Comparison of ENCODE assay signal across 12 mouse cellular contexts in genomic region chr4:10774557-10775215, GRCm38 (mm10).
DNase-seq lines count a peak whose midpoint lies in the region; ATAC-seq and TF ChIP-seq lines count a peak whose summit lies in the region.
"Had no signal": no experiment of that assay in that cellular context is flagged by ENCODE, and none has a peak within 500 bp of the region (broad histone marks: within the 10 kb centered on the region; RNA-seq: fewer than 3 reads in every experiment).

No protein-coding gene starts in this region.

- H3K27ac ChIP-seq in hindbrain, postnatal 0 days = no peak overlapping the region
- H3K27ac ChIP-seq in hindbrain, embryonic 13.5 days = no peak overlapping the region
- H3K27ac ChIP-seq in heart, embryonic 14.5 days (replicated peaks in 1 of 2; ENCODE audit: control insufficient read depth in 1 of 2, insufficient read depth in 1 of 2, low read depth in 2 of 2, low read length in 2 of 2) = peak overlapping the region; percentile 70 to 81
- no peak overlapping the region for H3K27ac ChIP-seq in liver, embryonic 11.5 days (ENCODE audit: low read depth, low read length)

- no peaks in the 10 kb centered on the region for H3K4me1 ChIP-seq in hindbrain, postnatal 0 days (ENCODE audit: insufficient read depth, low read length)
- H3K4me1 ChIP-seq in hindbrain, embryonic 13.5 days (replicated peaks) = no peaks in the 10 kb centered on the region
- peaks cover 5 to 10% of the 10 kb centered on the region in 2 experiments for H3K4me1 ChIP-seq in heart, embryonic 14.5 days (ENCODE audit: control insufficient read depth in 2 of 2, insufficient read depth in 2 of 2, low read length in 2 of 2)
- no peaks in the 10 kb centered on the region for H3K4me1 ChIP-seq in liver, embryonic 11.5 days (replicated peaks; ENCODE audit: control insufficient read depth, insufficient read depth, low read length)

- no peak overlapping the region for H3K4me3 ChIP-seq in hindbrain, postnatal 0 days (ENCODE audit: low read length)
- no peak overlapping the region for H3K4me3 ChIP-seq in hindbrain, embryonic 13.5 days
- H3K4me3 ChIP-seq in heart, embryonic 14.5 days (ENCODE audit: control insufficient read depth in 1 of 2, insufficient read depth in 1 of 2, low read depth in 1 of 2, low read length in 2 of 2) = no peak overlapping the region
- no peak overlapping the region for H3K4me3 ChIP-seq in liver, embryonic 11.5 days (ENCODE audit: low read depth, low read length)

- no peaks in the 10 kb centered on the region for H3K9me3 ChIP-seq in hindbrain, postnatal 0 days (ENCODE audit: low read length)
- no peaks in the 10 kb centered on the region for H3K9me3 ChIP-seq in hindbrain, embryonic 13.5 days
- H3K9me3 ChIP-seq in heart, embryonic 14.5 days (ENCODE audit: control insufficient read depth, low read length) = no peaks in the 10 kb centered on the region
- H3K9me3 ChIP-seq in liver, embryonic 11.5 days (ENCODE audit: control insufficient read depth, low read length) = no peaks in the 10 kb centered on the region

- no peak overlapping the region for H3K4me2 ChIP-seq in hindbrain, postnatal 0 days (ENCODE audit: low read depth, low read length)
- no peak overlapping the region for H3K4me2 ChIP-seq in hindbrain, embryonic 13.5 days
- peak overlapping the region; percentile 32; the same call in 1 of the 2 replicates for H3K4me2 ChIP-seq in heart, embryonic 14.5 days (ENCODE audit: low read length)
- no peak overlapping the region for H3K4me2 ChIP-seq in liver, embryonic 11.5 days

- WGBS in hindbrain, postnatal 0 days = 28% methylated on average over 3 of the region's 3 CpGs
- WGBS in hindbrain, embryonic 13.5 days = 58% methylated on average over 3 of the region's 3 CpGs
- WGBS in heart, embryonic 14.5 days = 16% methylated on average over 3 of the region's 3 CpGs
- WGBS in liver, embryonic 11.5 days = 38% methylated on average over 3 of the region's 3 CpGs

- no peaks in the 10 kb centered on the region for H3K36me3 ChIP-seq in hindbrain, postnatal 0 days (ENCODE audit: insufficient read depth, low read length)
- H3K36me3 ChIP-seq in hindbrain, embryonic 13.5 days = no peaks in the 10 kb centered on the region
- H3K36me3 ChIP-seq in heart, embryonic 14.5 days (ENCODE audit: control insufficient read depth, insufficient read depth, low read length) = no peaks in the 10 kb centered on the region
- no peaks in the 10 kb centered on the region for H3K36me3 ChIP-seq in liver, embryonic 11.5 days (ENCODE audit: control insufficient read depth, insufficient read depth, low read length)

- TF ChIP-seq CTCF in hindbrain, postnatal 0 days (IDR thresholded peaks at IDR 0.05; ENCODE audit: low read depth) = no peak

- no peak overlapping the region for H3K9ac ChIP-seq in hindbrain, postnatal 0 days (replicated peaks; ENCODE audit: low read length)
- no peak overlapping the region for H3K9ac ChIP-seq in hindbrain, embryonic 13.5 days
- H3K9ac ChIP-seq in heart, embryonic 14.5 days (ENCODE audit: low read length) = no peak overlapping the region
- H3K9ac ChIP-seq in liver, embryonic 11.5 days (ENCODE audit: low read depth, low read length) = no peak overlapping the region

- no peak for ATAC-seq in hindbrain, postnatal 0 days
- no peak; the same call in 1 of the 2 replicates for ATAC-seq in hindbrain, embryonic 13.5 days (ENCODE audit: low FRiP score)
- peak; percentile 78; the same call in 1 of the 2 replicates for ATAC-seq in heart, embryonic 14.5 days (ENCODE audit: insufficient number of reproducible peaks, insufficient read depth, low FRiP score, low read depth)
- no peak for ATAC-seq in liver, embryonic 11.5 days (replicated peaks; ENCODE audit: low FRiP score)

- DNase-seq in hindbrain, postnatal 0 days (ENCODE audit: low spot score) = peak; percentile 7
- DNase-seq in retina, postnatal 1 day = peak; percentile 43
- no peak for DNase-seq in retina, embryonic 14.5 days (ENCODE audit: low spot score)
- peak; percentile 43 for DNase-seq in yolk sac, embryonic 10.5 days (ENCODE audit: low spot score)
- DNase-seq in liver, embryonic 11.5 days (ENCODE audit: low spot score) = no peak
- DNase-seq in right cerebral cortex, postnatal 14 days = no peak
- DNase-seq: adrenal gland, adult 2 months; kidney, adult 9 months; lung, adult 2 months had no signal

- H3K27me3 ChIP-seq in hindbrain, postnatal 0 days (ENCODE audit: insufficient read depth, low read length) = no peaks in the 10 kb centered on the region
- H3K27me3 ChIP-seq in hindbrain, embryonic 13.5 days = no peaks in the 10 kb centered on the region
- H3K27me3 ChIP-seq in heart, embryonic 14.5 days (ENCODE audit: control insufficient read depth, insufficient read depth, low read length) = no peaks in the 10 kb centered on the region
- H3K27me3 ChIP-seq in liver, embryonic 11.5 days (replicated peaks; ENCODE audit: control insufficient read depth, insufficient read depth, low read length) = no peaks in the 10 kb centered on the region
- H3K27me3 ChIP-seq: CH12.LX had no signal

Comparison
In these comparisons a context has a peak if more than half of its experiments do, and no peak if none do; other contexts are left out.
1. DNase-seq: peak in hindbrain, postnatal 0 days (single experiment), retina, postnatal 1 day (single experiment) and yolk sac, embryonic 10.5 days (single experiment); none in retina, embryonic 14.5 days (single experiment), liver, embryonic 11.5 days (single experiment) and right cerebral cortex, postnatal 14 days (single experiment).
2. H3K27ac ChIP-seq: peak in heart, embryonic 14.5 days (2 of 2); none in hindbrain, postnatal 0 days (single experiment), hindbrain, embryonic 13.5 days (single experiment) and liver, embryonic 11.5 days (single experiment).